Mouse (Mus musculus) hindbrain, embryonic 16.5 days (tissue): ENCODE data around the gene Csnk1e. TPM values are rescaled to one million over a fixed set of nuclear protein-coding genes. Genes with fewer than 3 reads are reported as not detected.

Experiments used
- ATAC-seq: fragments of 200-750 bp; cut with Nextera tagmentation; 2 replicates; pipeline ENCODE4 v1.8.0; 2017; ENCODE audit warnings: moderate TSS enrichment, moderate library complexity
- H3K27ac ChIP-seq: fragments of 300-500 bp; sonication (generic); 2 replicates; pipeline ENCODE4 v1.5.1; 2014; ENCODE audit warnings: low read depth, mild to moderate bottlenecking, control low read depth, low read length, moderate library complexity
- H3K27me3 ChIP-seq: fragments of 300-500 bp; sonication (generic); replicated peaks from 2 replicates; pipeline ENCODE4 v1.6.1; 2014; ENCODE audit warnings: low read length; ENCODE audit not compliant: control insufficient read depth, insufficient read depth
- H3K36me3 ChIP-seq: fragments of 300-500 bp; sonication (generic); 2 replicates; pipeline ENCODE4 v1.6.1; 2014; ENCODE audit warnings: mild to moderate bottlenecking, low read length, moderate library complexity, mixed read lengths; ENCODE audit not compliant: control insufficient read depth, insufficient read depth
- H3K4me1 ChIP-seq: fragments of 300-500 bp; sonication (generic); 2 replicates; pipeline ENCODE4 v1.6.1; 2014; ENCODE audit warnings: low read depth, low read length; ENCODE audit not compliant: control insufficient read depth, insufficient read depth
- H3K4me2 ChIP-seq: fragments of 300-500 bp; sonication (generic); 2 replicates; pipeline ENCODE4 v1.6.1; 2014; ENCODE audit warnings: mild to moderate bottlenecking, low read length, control low read depth, moderate library complexity
- H3K4me3 ChIP-seq: fragments of 300-500 bp; sonication (generic); 2 replicates; pipeline ENCODE4 v1.5.1; 2014; ENCODE audit warnings: mild to moderate bottlenecking, low read length, control low read depth, moderate library complexity
- H3K9ac ChIP-seq: fragments of 300-500 bp; sonication (generic); 2 replicates; pipeline ENCODE4 v1.6.1; 2014; ENCODE audit warnings: low read depth, mild to moderate bottlenecking, control low read depth, low read length, moderate library complexity
- H3K9me3 ChIP-seq: fragments of 300-500 bp; sonication (generic); 2 replicates; pipeline ENCODE4 v1.6.1; 2014; ENCODE audit warnings: mild to moderate bottlenecking, low read length, moderate library complexity; ENCODE audit not compliant: control insufficient read depth
- WGBS: fragments of 180-500 bp; shearing (Covaris S2); extraction: QIAGEN DNeasy Blood & Tissue Kit; methylation state at CpG from one replicate; pipeline ENCODE4 v1.1.7; 2014; 5-methylcytosine and 5-hydroxymethylcytosine counted together
- polyA plus RNA-seq: library from polyadenylated mRNA; unstranded; fragments of >200 nt; fragmentation: Nextera tagmentation; extraction: Ambion mirVana; gene quantifications from 2 replicates; pipeline ENCODE4 v1.2.1, GENCODE M21; 2015

Gene Csnk1e
- polyA plus RNA-seq, 1 experiment from 2014 or later, result 132 TPM

- Histone ChIP-seq H3K27ac (no peak overlapping the region), H3K36me3 (peaks cover 41% of the 10 kb centered on the region), H3K27me3 (no peaks in the 10 kb centered on the region), H3K4me3 (no peak overlapping the region), H3K9ac (no peak overlapping the region), H3K4me1 (peaks cover 20% of the 10 kb centered on the region), H3K9me3 (no peaks in the 10 kb centered on the region), H3K4me2 (no peak overlapping the region)
- ATAC-seq, result no peak
- WGBS, result 74% methylated on average over 10 of the region's 10 CpGs
Observed at GRCm38 (mm10) chr15:79430461-79431000, 24.8 kb downstream of the Csnk1e start.

GRCm38 (mm10) chr15:79429994-79430393 lies 25.4 kb downstream of the Csnk1e start:
- Histone ChIP-seq H3K4me1 (peaks cover 15% of the 10 kb centered on the region), H3K27ac (no peak overlapping the region), H3K4me2 (no peak overlapping the region), H3K4me3 (no peak overlapping the region), H3K36me3 (peaks cover 44% of the 10 kb centered on the region), H3K9ac (no peak overlapping the region), H3K27me3 (no peaks in the 10 kb centered on the region), H3K9me3 (no peaks in the 10 kb centered on the region)
- ATAC-seq, result no peak
- WGBS, result 90% methylated on average over 8 of the region's 9 CpGs

GRCm38 (mm10) chr15:79429527-79429926 lies 25.8 kb downstream of the Csnk1e start:
- no peaks in the 10 kb centered on the region for H3K27me3 ChIP-seq
- H3K4me3 ChIP-seq, result no peak overlapping the region
- H3K9ac ChIP-seq, result no peak overlapping the region
- no peak overlapping the region for H3K27ac ChIP-seq
- H3K9me3 ChIP-seq, result no peaks in the 10 kb centered on the region
- 87% methylated on average over 12 of the region's 12 CpGs for WGBS
- H3K4me1 ChIP-seq, result peaks cover 11% of the 10 kb centered on the region; the same call in 1 of the 2 replicates
- peaks cover 42% of the 10 kb centered on the region for H3K36me3 ChIP-seq
- ATAC-seq, result no peak
- H3K4me2 ChIP-seq, result no peak overlapping the region

GRCm38 (mm10) chr15:79428616-79429015 lies 26.8 kb downstream of the Csnk1e start:
- Histone ChIP-seq H3K27ac (no peak overlapping the region), H3K36me3 (peaks cover 49% of the 10 kb centered on the region), H3K9ac (no peak overlapping the region), H3K27me3 (no peaks in the 10 kb centered on the region), H3K4me2 (no peak overlapping the region), H3K4me1 (peaks cover 11% of the 10 kb centered on the region; the same call in 1 of the 2 replicates), H3K9me3 (no peaks in the 10 kb centered on the region), H3K4me3 (no peak overlapping the region)
- 82% methylated on average over 4 of the region's 4 CpGs for WGBS
- no peak for ATAC-seq

- no peaks in the 10 kb centered on the region for H3K27me3 ChIP-seq
- H3K9ac ChIP-seq, result no peak overlapping the region
- H3K36me3 ChIP-seq, result peaks cover 57% of the 10 kb centered on the region
- H3K27ac ChIP-seq, result no peak overlapping the region
- 80% methylated on average over 6 of the region's 6 CpGs for WGBS
- no peak overlapping the region for H3K4me3 ChIP-seq
- no peaks in the 10 kb centered on the region for H3K9me3 ChIP-seq
- H3K4me1 ChIP-seq, result peaks cover 4% of the 10 kb centered on the region; the same call in 1 of the 2 replicates
- ATAC-seq, result no peak
- H3K4me2 ChIP-seq, result no peak overlapping the region
Observed at GRCm38 (mm10) chr15:79427516-79427915, 27.9 kb downstream of the Csnk1e start.

GRCm38 (mm10) chr15:79425516-79425915 lies 29.9 kb downstream of the Csnk1e start:
- no peak overlapping the region for H3K9ac ChIP-seq
- ATAC-seq, result no peak
- H3K4me1 ChIP-seq, result no peaks in the 10 kb centered on the region
- WGBS, result 92% methylated on average over 11 of the region's 11 CpGs
- H3K27ac ChIP-seq, result no peak overlapping the region
- no peaks in the 10 kb centered on the region for H3K27me3 ChIP-seq
- H3K9me3 ChIP-seq, result no peaks in the 10 kb centered on the region
- H3K36me3 ChIP-seq, result peaks cover 66% of the 10 kb centered on the region
- no peak overlapping the region for H3K4me3 ChIP-seq
- H3K4me2 ChIP-seq, result no peak overlapping the region

- peaks cover 70% of the 10 kb centered on the region for H3K36me3 ChIP-seq
- H3K4me2 ChIP-seq, result no peak overlapping the region
- H3K4me1 ChIP-seq, result no peaks in the 10 kb centered on the region
- H3K4me3 ChIP-seq, result no peak overlapping the region
- H3K9ac ChIP-seq, result no peak overlapping the region
- 91% methylated on average over 17 of the region's 17 CpGs for WGBS
- no peak overlapping the region for H3K27ac ChIP-seq
- ATAC-seq, result no peak
- H3K27me3 ChIP-seq, result no peaks in the 10 kb centered on the region
- no peaks in the 10 kb centered on the region for H3K9me3 ChIP-seq
Observed at GRCm38 (mm10) chr15:79424602-79425001, 30.8 kb downstream of the Csnk1e start.

GRCm38 (mm10) chr15:79422715-79423243 lies 32.6 kb downstream of the Csnk1e start:
- Histone ChIP-seq H3K4me3 (no peak overlapping the region), H3K36me3 (peaks cover 71% of the 10 kb centered on the region), H3K4me2 (no peak overlapping the region), H3K9me3 (no peaks in the 10 kb centered on the region), H3K27me3 (no peaks in the 10 kb centered on the region), H3K27ac (no peak overlapping the region), H3K4me1 (no peaks in the 10 kb centered on the region), H3K9ac (no peak overlapping the region)
- 82% methylated on average over 6 of the region's 6 CpGs for WGBS
- no peak for ATAC-seq

- no peak overlapping the region for H3K27ac ChIP-seq
- no peak overlapping the region for H3K9ac ChIP-seq
- no peak overlapping the region for H3K4me3 ChIP-seq
- 89% methylated on average over 11 of the region's 11 CpGs for WGBS
- no peaks in the 10 kb centered on the region for H3K9me3 ChIP-seq
- no peak overlapping the region for H3K4me2 ChIP-seq
- H3K4me1 ChIP-seq, result no peaks in the 10 kb centered on the region
- H3K36me3 ChIP-seq, result peaks cover 48% of the 10 kb centered on the region
- H3K27me3 ChIP-seq, result no peaks in the 10 kb centered on the region
- no peak for ATAC-seq
Observed at GRCm38 (mm10) chr15:79418677-79419076, 36.7 kb downstream of the Csnk1e start.
